Mouse (Mus musculus): ENCODE results near the gene Sowahb.

The Sowahb gene

GRCm38 (mm10) chr5:93005815-93006341, 38.9 kb downstream of the Sowahb start:
- in situ Hi-C loops (cut with MboI, MseI): no loop called here

- in situ Hi-C loops (cut with MboI, MseI): no loop called here
These were observed 39.5 kb downstream of the Sowahb start for GRCm38 (mm10) chr5:93005229-93005814.

- in situ Hi-C loops (cut with MboI, MseI): no loop called here
These were observed 42.2 kb downstream of the Sowahb start for GRCm38 (mm10) chr5:93002615-93003014.

- in situ Hi-C loops (cut with MboI, MseI): no loop called here
These were observed 43.8 kb downstream of the Sowahb start for GRCm38 (mm10) chr5:93000774-93001757.

- in situ Hi-C loops (cut with MboI, MseI): no loop called here
These were observed 44.8 kb downstream of the Sowahb start for GRCm38 (mm10) chr5:93000060-93000459.

- in situ Hi-C loops (cut with MboI, MseI): no loop called here
These were observed 46.3 kb downstream of the Sowahb start for GRCm38 (mm10) chr5:92998494-92999016.

- in situ Hi-C loops (cut with MboI, MseI): no loop called here
These were observed 47.2 kb downstream of the Sowahb start for GRCm38 (mm10) chr5:92997428-92998120.

GRCm38 (mm10) chr5:92994861-92995260, 50.0 kb downstream of the Sowahb start:
- in situ Hi-C loops (cut with MboI, MseI): no loop called here

- in situ Hi-C loops (cut with MboI, MseI): no loop called here
These were observed 50.5 kb downstream of the Sowahb start for GRCm38 (mm10) chr5:92994309-92994708.

- in situ Hi-C loops (cut with MboI, MseI): no loop called here
These were observed 52.7 kb downstream of the Sowahb start for GRCm38 (mm10) chr5:92992106-92992505.
